Comparison of ENCODE assay signal across 11 mouse cellular contexts in the genomic region with DNA sequence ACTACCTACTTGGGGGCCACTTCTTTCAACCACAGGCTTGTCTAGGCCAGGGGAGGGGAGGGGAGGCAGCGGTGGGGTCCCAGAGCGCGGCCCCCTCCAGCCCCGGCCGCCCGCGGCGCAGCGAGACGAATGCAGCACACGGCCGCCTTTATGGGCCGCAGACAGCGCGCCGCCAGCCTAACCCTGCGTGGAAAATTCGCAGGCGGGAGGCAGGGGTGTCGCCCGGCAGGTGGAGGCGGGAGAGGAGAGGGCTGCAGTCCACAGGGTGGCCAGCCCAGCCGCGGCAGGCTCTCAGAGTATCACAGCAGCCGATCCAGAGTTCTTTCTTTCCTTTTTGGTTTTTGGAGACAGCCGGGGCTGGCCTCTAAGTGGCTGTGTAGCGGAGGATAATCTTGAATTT. TPM values are rescaled to one million over a fixed set of nuclear protein-coding genes. Genes with fewer than 3 reads are reported as not detected.
DNase-seq lines count a peak whose midpoint lies in the region; ATAC-seq and TF ChIP-seq lines count a peak whose summit lies in the region.
"Had no signal": no experiment of that assay in that cellular context is flagged by ENCODE, and none has a peak within 500 bp of the region (broad histone marks: within the 10 kb centered on the region; RNA-seq: fewer than 3 reads in every experiment).

No protein-coding gene starts in this region.

- H3K4me2 ChIP-seq in heart, embryonic 16.5 days (ENCODE audit: low read depth, low read length) = peak overlapping the region; percentile 57
- H3K4me2 ChIP-seq in embryonic facial prominence, embryonic 12.5 days (replicated peaks) = peak overlapping the region; percentile 43
- H3K4me2 ChIP-seq in hindbrain, postnatal 0 days (ENCODE audit: low read depth, low read length) = peak overlapping the region; percentile 45
- peak overlapping the region; percentile 48 for H3K4me2 ChIP-seq in midbrain, embryonic 13.5 days (replicated peaks)

- TF ChIP-seq CTCF in hindbrain, postnatal 0 days (IDR thresholded peaks at IDR 0.05; ENCODE audit: low read depth) = no peak

- peak overlapping the region; percentile 31 for H3K4me3 ChIP-seq in heart, embryonic 16.5 days (ENCODE audit: low read length)
- peak overlapping the region; percentile 10; the same call in 1 of the 2 replicates for H3K4me3 ChIP-seq in embryonic facial prominence, embryonic 12.5 days
- H3K4me3 ChIP-seq in hindbrain, postnatal 0 days (ENCODE audit: low read length) = peak overlapping the region; percentile 11; the same call in 1 of the 2 replicates
- H3K4me3 ChIP-seq in midbrain, embryonic 13.5 days (replicated peaks) = peak overlapping the region; percentile 20
- H3K4me3 ChIP-seq: myocyte had no signal

- peaks cover 22% of the 10 kb centered on the region for H3K4me1 ChIP-seq in heart, embryonic 16.5 days (ENCODE audit: control insufficient read depth, insufficient read depth, low read length)
- H3K4me1 ChIP-seq in embryonic facial prominence, embryonic 12.5 days = peaks cover 48% of the 10 kb centered on the region
- 0 out of 2 replicates have a peak, but pooled peaks cover 3% of the 10 kb centered on the region for H3K4me1 ChIP-seq in hindbrain, postnatal 0 days (ENCODE audit: insufficient read depth, low read length)
- peaks cover 24% of the 10 kb centered on the region for H3K4me1 ChIP-seq in midbrain, embryonic 13.5 days (replicated peaks)

- no peak for ATAC-seq in heart, embryonic 16.5 days (replicated peaks; ENCODE audit: extremely low read depth, insufficient read depth, low FRiP score)
- ATAC-seq in embryonic facial prominence, embryonic 12.5 days (ENCODE audit: insufficient number of reproducible peaks, insufficient read depth, low FRiP score, low TSS enrichment) = peak; percentile 41; the same call in 1 of the 2 replicates
- no peak for ATAC-seq in hindbrain, postnatal 0 days
- ATAC-seq in midbrain, embryonic 13.5 days = peak; percentile 75

- 16% methylated on average over 27 of the region's 27 CpGs for WGBS in heart, embryonic 16.5 days
- WGBS in embryonic facial prominence, embryonic 12.5 days = 6% methylated on average over 27 of the region's 27 CpGs
- WGBS in hindbrain, postnatal 0 days = 8% methylated on average over 26 of the region's 27 CpGs
- WGBS in midbrain, embryonic 13.5 days = 13% methylated on average over 27 of the region's 27 CpGs

- peaks cover 5% of the 10 kb centered on the region for H3K27me3 ChIP-seq in heart, embryonic 16.5 days (ENCODE audit: control insufficient read depth, insufficient read depth, low read length)
- no peaks in the 10 kb centered on the region for H3K27me3 ChIP-seq in embryonic facial prominence, embryonic 12.5 days
- H3K27me3 ChIP-seq in hindbrain, postnatal 0 days (ENCODE audit: insufficient read depth, low read length) = 0 out of 2 replicates have a peak, but pooled peaks cover 4% of the 10 kb centered on the region
- H3K27me3 ChIP-seq in midbrain, embryonic 13.5 days = peaks cover 31% of the 10 kb centered on the region

- no peaks in the 10 kb centered on the region for H3K36me3 ChIP-seq in heart, embryonic 16.5 days (ENCODE audit: control insufficient read depth, insufficient read depth)
- H3K36me3 ChIP-seq in embryonic facial prominence, embryonic 12.5 days = no peaks in the 10 kb centered on the region
- H3K36me3 ChIP-seq in hindbrain, postnatal 0 days (ENCODE audit: insufficient read depth, low read length) = no peaks in the 10 kb centered on the region
- H3K36me3 ChIP-seq in midbrain, embryonic 13.5 days = no peaks in the 10 kb centered on the region

- DNase-seq in heart, adult 8-10 months (ENCODE audit: low spot score) = no peak
- DNase-seq in hindbrain, postnatal 0 days (ENCODE audit: low spot score) = no peak
- no peak for DNase-seq in thymus, postnatal 10 days (ENCODE audit: low spot score in 2 of 2)
- no peak for DNase-seq in ovary, postnatal 36 days (ENCODE audit: low spot score)
- DNase-seq in cerebellum, adult 8-10 months = no peak
- DNase-seq: adrenal gland, postnatal 10 days; kidney, adult 2 months had no signal

- H3K9ac ChIP-seq in heart, embryonic 16.5 days (ENCODE audit: low read length) = peak overlapping the region; percentile 68
- 0 out of 2 replicates have a peak overlapping the region, but pooled peaks have one; percentile 24 for H3K9ac ChIP-seq in embryonic facial prominence, embryonic 12.5 days
- H3K9ac ChIP-seq in hindbrain, postnatal 0 days (replicated peaks; ENCODE audit: low read length) = no peak overlapping the region
- H3K9ac ChIP-seq in midbrain, embryonic 13.5 days (replicated peaks) = peak overlapping the region; percentile 46; the same call in 1 of the 2 replicates

- no peak overlapping the region for H3K27ac ChIP-seq in heart, embryonic 16.5 days (ENCODE audit: low read length)
- peak overlapping the region; percentile 86 for H3K27ac ChIP-seq in embryonic facial prominence, embryonic 12.5 days
- no peak overlapping the region for H3K27ac ChIP-seq in hindbrain, postnatal 0 days
- H3K27ac ChIP-seq in midbrain, embryonic 13.5 days = peak overlapping the region; percentile 19; the same call in 1 of the 2 replicates

- H3K9me3 ChIP-seq in heart, embryonic 16.5 days (replicated peaks; ENCODE audit: control insufficient read depth, low read length) = peaks cover 2% of the 10 kb centered on the region
- 0 out of 2 replicates have a peak, but pooled peaks cover 3% of the 10 kb centered on the region for H3K9me3 ChIP-seq in embryonic facial prominence, embryonic 12.5 days
- no peaks in the 10 kb centered on the region for H3K9me3 ChIP-seq in hindbrain, postnatal 0 days (ENCODE audit: low read length)
- no peaks in the 10 kb centered on the region for H3K9me3 ChIP-seq in midbrain, embryonic 13.5 days

RNA-seq across cellular contexts. Expression of gene Snai1, which starts 21.4 kb away (rescaled TPM):
- polyA plus RNA-seq in heart, embryonic 16.5 days (2015; fragmentation: Nextera tagmentation; extraction: Ambion mirVana) = 12.5 and 20.6 TPM in 2 replicates
- total RNA-seq in heart, adult 8-10 months (2022) = 1 to 10 TPM; 1.2 to 2.2 (median 1.4) TPM
- polyA plus RNA-seq in embryonic facial prominence, embryonic 12.5 days (2016; fragmentation: Nextera tagmentation; extraction: Ambion mirVana) = 76.3 and 83.4 TPM in 2 replicates
- 0.93 and 1.2 TPM in 2 replicates for total RNA-seq in hindbrain, postnatal 0 days (2014; rRNA removed)
- polyA plus RNA-seq in hindbrain, postnatal 0 days (2015; fragmentation: Nextera tagmentation; extraction: Ambion mirVana) = 3.6 and 4.3 TPM in 2 replicates
- polyA plus RNA-seq in midbrain, embryonic 13.5 days (2015; fragmentation: Nextera tagmentation; extraction: Ambion mirVana) = 5.4 and 5.8 TPM in 2 replicates

Comparison
In these comparisons a context has a peak if more than half of its experiments do, and no peak if none do; other contexts are left out.
1. ATAC-seq: peak in embryonic facial prominence, embryonic 12.5 days (single experiment) and midbrain, embryonic 13.5 days (single experiment); none in heart, embryonic 16.5 days (single experiment) and hindbrain, postnatal 0 days (single experiment).
2. H3K27ac ChIP-seq: peak in embryonic facial prominence, embryonic 12.5 days (single experiment) and midbrain, embryonic 13.5 days (single experiment); none in heart, embryonic 16.5 days (single experiment) and hindbrain, postnatal 0 days (single experiment).
3. Peak in every context shown above with its lines, with median percentiles within 50 percentile points of each other: H3K4me2 ChIP-seq and H3K4me3 ChIP-seq.